Mouse (Mus musculus): Measurements from ENCODE around the gene Pnpla3. TPM values are rescaled to one million over a fixed set of nuclear protein-coding genes. Genes with fewer than 3 reads are reported as not detected.

Gene Pnpla3
- polyA plus RNA-seq, 1 experiment from 2014 or later, result 0.46 TPM

- H3K36me3 ChIP-seq, result peaks cover 34% of the 10 kb centered on the region
- H3K27me3 ChIP-seq (replicated peaks), result no peaks in the 10 kb centered on the region
- no peak overlapping the region for H3K4me2 ChIP-seq (replicated peaks)
- H3K27ac ChIP-seq, result no peak overlapping the region
- peak; percentile 51 for ATAC-seq
- peaks cover 9% of the 10 kb centered on the region; the same call in 1 of the 2 replicates for H3K4me1 ChIP-seq (replicated peaks)
- no peak overlapping the region for H3K4me3 ChIP-seq (replicated peaks)
- 47% methylated on average over 6 of the region's 6 CpGs for WGBS
- H3K9ac ChIP-seq, result no peak overlapping the region
- H3K9me3 ChIP-seq, result no peaks in the 10 kb centered on the region
Measured at GRCm38 (mm10) chr15:84212031-84212755, 44.6 kb downstream of the Pnpla3 start.

GRCm38 (mm10) chr15:84212756-84213105 is 45.1 kb downstream of the Pnpla3 start:
- Histone ChIP-seq H3K4me1 (replicated peaks) (peaks cover 9% of the 10 kb centered on the region; the same call in 1 of the 2 replicates), H3K36me3 (peaks cover 33% of the 10 kb centered on the region), H3K27ac (no peak overlapping the region), H3K4me3 (replicated peaks) (no peak overlapping the region), H3K4me2 (replicated peaks) (no peak overlapping the region), H3K9me3 (no peaks in the 10 kb centered on the region), H3K27me3 (replicated peaks) (no peaks in the 10 kb centered on the region), H3K9ac (no peak overlapping the region)
- WGBS, result 80% methylated on average over 2 of the region's 2 CpGs
- no peak for ATAC-seq

- no peaks in the 10 kb centered on the region for H3K27me3 ChIP-seq (replicated peaks)
- 89% methylated on average over 6 of the region's 6 CpGs for WGBS
Measured at GRCm38 (mm10) chr15:84213162-84213739, 45.6 kb downstream of the Pnpla3 start.

GRCm38 (mm10) chr15:84214476-84214875 is 46.8 kb downstream of the Pnpla3 start:
- no peaks in the 10 kb centered on the region for H3K9me3 ChIP-seq
- ATAC-seq, result no peak
- H3K9ac ChIP-seq, result no peak overlapping the region
- no peak overlapping the region for H3K27ac ChIP-seq
- H3K4me2 ChIP-seq (replicated peaks), result no peak overlapping the region
- peaks cover 23% of the 10 kb centered on the region; the same call in 1 of the 2 replicates for H3K36me3 ChIP-seq
- peaks cover 14% of the 10 kb centered on the region; the same call in 1 of the 2 replicates for H3K4me1 ChIP-seq (replicated peaks)
- 87% methylated on average over 7 of the region's 7 CpGs for WGBS
- H3K27me3 ChIP-seq (replicated peaks), result no peaks in the 10 kb centered on the region
- H3K4me3 ChIP-seq (replicated peaks), result no peak overlapping the region

More at GRCm38 (mm10) chr15:84213162-84213739, 45.6 kb downstream of the Pnpla3 start:
- peaks cover 9% of the 10 kb centered on the region; the same call in 1 of the 2 replicates for H3K4me1 ChIP-seq (replicated peaks)
- ATAC-seq, result no peak
- H3K27ac ChIP-seq, result no peak overlapping the region
- H3K4me2 ChIP-seq (replicated peaks), result no peak overlapping the region
- H3K36me3 ChIP-seq, result peaks cover 31% of the 10 kb centered on the region
- no peaks in the 10 kb centered on the region for H3K9me3 ChIP-seq
- H3K4me3 ChIP-seq (replicated peaks), result no peak overlapping the region
- no peak overlapping the region for H3K9ac ChIP-seq

DNA sequence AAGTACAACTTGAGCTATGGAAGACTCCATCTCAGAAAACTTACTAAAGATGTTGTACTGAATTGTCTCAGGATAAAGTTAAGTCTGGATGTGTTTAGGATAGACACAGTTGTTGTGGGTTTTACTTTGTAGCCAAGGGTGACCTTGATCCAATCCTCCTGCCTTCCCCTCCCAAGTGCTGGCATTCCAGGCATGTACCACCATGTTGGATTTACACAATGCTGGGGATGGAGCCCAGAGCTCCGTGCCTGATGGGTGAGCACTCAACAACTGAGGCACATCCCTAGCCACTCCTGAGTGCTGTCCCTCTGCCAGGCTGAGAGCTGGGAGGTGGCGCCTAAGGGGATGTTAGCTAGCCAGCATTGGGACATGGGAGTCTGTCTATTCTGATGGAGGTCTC is 47.6 kb downstream of the Pnpla3 start:
- no peak for ATAC-seq
- H3K36me3 ChIP-seq, result peaks cover 18% of the 10 kb centered on the region; the same call in 1 of the 2 replicates
- no peak overlapping the region for H3K27ac ChIP-seq
- no peaks in the 10 kb centered on the region for H3K9me3 ChIP-seq
- H3K4me3 ChIP-seq (replicated peaks), result no peak overlapping the region
- H3K9ac ChIP-seq, result no peak overlapping the region
- peaks cover 14% of the 10 kb centered on the region; the same call in 1 of the 2 replicates for H3K4me1 ChIP-seq (replicated peaks)
- no peak overlapping the region for H3K4me2 ChIP-seq (replicated peaks)
- 65% methylated on average over 2 of the region's 2 CpGs for WGBS
- H3K27me3 ChIP-seq (replicated peaks), result no peaks in the 10 kb centered on the region

DNA sequence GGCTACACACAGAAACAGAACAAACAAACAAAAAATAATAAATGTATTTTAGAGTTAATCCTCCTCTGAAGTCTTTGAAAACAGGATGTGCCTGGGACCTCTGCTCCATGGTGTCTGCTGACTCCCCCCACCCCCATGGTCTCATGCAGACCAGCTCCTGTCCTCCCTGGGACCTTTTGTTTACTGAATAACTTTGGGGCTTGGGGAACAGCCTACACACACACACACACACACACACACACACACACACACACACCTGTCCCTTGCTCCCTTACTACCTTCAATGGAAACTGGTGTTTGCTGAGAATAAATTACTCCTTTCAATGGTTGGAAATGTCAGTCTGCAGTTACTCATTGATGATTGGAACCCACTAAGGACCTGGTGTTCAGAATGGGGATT is 48.4 kb downstream of the Pnpla3 start:
- no peak for ATAC-seq

DNA sequence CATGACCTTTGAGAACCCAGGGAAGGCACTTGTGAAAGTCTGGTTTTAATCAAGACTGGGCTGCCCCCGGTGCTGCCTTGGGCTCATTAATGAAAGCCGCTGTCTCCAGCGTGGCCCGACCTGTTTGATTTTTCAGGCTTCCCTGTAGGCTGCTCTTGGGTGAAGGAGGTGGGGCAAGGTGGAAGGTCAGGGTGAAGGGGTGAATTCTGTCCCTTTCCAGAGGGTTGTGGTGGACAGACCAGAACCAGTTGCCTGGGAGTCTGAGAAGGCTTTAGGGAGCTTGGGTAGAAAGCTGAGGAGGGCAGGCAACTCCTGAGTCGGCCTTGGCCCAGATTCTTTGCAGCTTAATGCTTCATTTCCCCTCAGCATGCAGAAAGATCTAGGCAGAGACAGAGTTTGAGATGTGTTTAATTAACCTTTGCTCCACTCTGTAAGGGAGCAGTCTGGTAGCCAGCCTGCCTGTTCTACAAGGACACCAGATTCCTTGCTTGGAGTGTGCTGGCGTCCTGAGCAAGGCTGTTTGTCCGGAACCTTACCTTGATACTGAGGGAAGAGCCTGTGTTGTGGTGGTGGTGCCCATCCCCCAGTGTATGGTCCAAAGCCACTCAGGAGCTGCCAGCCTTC is 48.9 kb downstream of the Pnpla3 start:
- ATAC-seq, result 0 out of 2 replicates have a peak, but pooled peaks have one; percentile 17
- Histone ChIP-seq H3K9me3 (no peaks in the 10 kb centered on the region), H3K4me1 (replicated peaks) (peaks cover 14% of the 10 kb centered on the region; the same call in 1 of the 2 replicates), H3K36me3 (0 out of 2 replicates have a peak, but pooled peaks cover 12% of the 10 kb centered on the region), H3K27ac (peak overlapping the region; percentile 13; the same call in 1 of the 2 replicates), H3K4me3 (replicated peaks) (no peak overlapping the region), H3K27me3 (replicated peaks) (no peaks in the 10 kb centered on the region), H3K9ac (no peak overlapping the region), H3K4me2 (replicated peaks) (no peak overlapping the region)
- whole genome bisulfite sequencing, result 21% methylated on average over 7 of the region's 7 CpGs

More for the DNA sequence above, 48.4 kb downstream of the Pnpla3 start:
- Histone ChIP-seq H3K27me3 (replicated peaks) (no peaks in the 10 kb centered on the region), H3K9me3 (no peaks in the 10 kb centered on the region), H3K27ac (no peak overlapping the region), H3K36me3 (0 out of 2 replicates have a peak, but pooled peaks cover 12% of the 10 kb centered on the region), H3K4me3 (replicated peaks) (no peak overlapping the region), H3K4me2 (replicated peaks) (no peak overlapping the region), H3K9ac (no peak overlapping the region), H3K4me1 (replicated peaks) (peaks cover 14% of the 10 kb centered on the region; the same call in 1 of the 2 replicates)

DNA sequence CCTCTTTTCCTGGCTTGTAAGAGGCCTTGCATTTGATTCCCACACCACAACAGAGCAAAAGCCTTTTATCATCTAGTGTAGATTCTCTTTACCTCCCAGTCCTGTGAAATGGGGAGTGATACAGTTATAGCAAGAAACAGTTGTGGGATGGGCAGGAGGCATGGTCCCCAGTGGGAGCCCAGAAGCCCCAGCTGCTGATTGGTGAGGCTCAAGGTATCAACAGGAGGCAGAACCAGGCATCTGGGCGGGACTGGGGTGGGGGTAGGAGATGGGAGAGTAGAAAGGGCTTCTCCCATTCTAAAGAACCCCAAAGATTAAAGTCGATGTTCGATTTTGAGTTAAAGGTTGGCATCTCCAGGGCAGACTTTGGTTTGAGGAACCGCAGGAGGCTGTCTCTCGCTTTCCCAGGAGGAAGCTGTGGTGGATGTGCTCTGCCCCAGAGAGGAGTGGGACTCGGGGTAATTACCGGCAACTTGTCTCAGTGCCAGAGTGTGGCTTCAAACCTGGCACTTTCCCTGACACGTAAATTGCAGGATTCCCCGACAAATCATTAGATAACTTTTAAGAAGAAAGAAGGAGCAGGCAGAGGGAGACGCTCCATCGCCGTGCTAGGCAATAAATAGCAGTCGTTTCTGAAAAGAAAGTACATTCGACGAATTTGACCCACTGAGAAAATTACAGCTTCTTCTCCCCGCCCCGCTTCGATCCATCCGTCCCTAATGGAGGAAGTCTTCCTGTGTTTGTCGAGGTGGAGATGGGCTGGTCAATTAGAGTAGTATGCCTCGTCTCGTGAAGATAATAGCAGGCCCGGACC is 50.5 kb downstream of the Pnpla3 start:
- no peak overlapping the region for H3K4me3 ChIP-seq (replicated peaks)
- no peak; the same call in 1 of the 2 replicates for ATAC-seq
- peaks cover 14% of the 10 kb centered on the region; the same call in 1 of the 2 replicates for H3K4me1 ChIP-seq (replicated peaks)
- peak overlapping the region; percentile 12 for H3K4me2 ChIP-seq (replicated peaks)
- no peak overlapping the region for H3K9ac ChIP-seq
- 0 out of 2 replicates have a peak, but pooled peaks cover 12% of the 10 kb centered on the region for H3K36me3 ChIP-seq
- H3K27ac ChIP-seq, result peak overlapping the region; percentile 14; the same call in 1 of the 2 replicates
- 25% methylated on average over 23 of the region's 23 CpGs for WGBS
- no peaks in the 10 kb centered on the region for H3K9me3 ChIP-seq
- no peaks in the 10 kb centered on the region for H3K27me3 ChIP-seq (replicated peaks)

DNA sequence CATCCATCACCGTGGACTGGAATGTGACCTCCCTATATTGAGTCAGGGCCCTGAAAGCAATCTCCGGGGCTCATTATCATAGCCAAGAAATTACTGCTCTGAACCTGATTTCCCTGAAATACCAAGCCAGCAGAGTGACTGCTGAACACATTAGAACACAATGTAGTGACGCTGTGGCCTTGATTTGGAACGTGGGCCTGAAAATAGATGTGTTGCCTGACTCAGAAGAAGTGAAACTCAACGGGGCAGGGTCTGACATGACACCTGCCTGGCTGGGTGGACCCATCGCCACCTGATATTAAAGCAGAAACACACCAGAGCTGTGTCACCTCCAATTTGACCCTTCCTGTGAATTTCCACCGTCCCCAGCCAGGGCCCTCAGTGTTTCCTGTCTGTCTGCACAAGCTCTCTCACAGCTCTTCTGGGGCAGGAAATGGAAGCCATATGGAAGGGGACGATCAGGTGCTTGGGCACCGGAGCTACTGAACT is 51.2 kb downstream of the Pnpla3 start:
- peaks cover 14% of the 10 kb centered on the region; the same call in 1 of the 2 replicates for H3K4me1 ChIP-seq (replicated peaks)
- 20% methylated on average over 9 of the region's 9 CpGs for WGBS

DNA sequence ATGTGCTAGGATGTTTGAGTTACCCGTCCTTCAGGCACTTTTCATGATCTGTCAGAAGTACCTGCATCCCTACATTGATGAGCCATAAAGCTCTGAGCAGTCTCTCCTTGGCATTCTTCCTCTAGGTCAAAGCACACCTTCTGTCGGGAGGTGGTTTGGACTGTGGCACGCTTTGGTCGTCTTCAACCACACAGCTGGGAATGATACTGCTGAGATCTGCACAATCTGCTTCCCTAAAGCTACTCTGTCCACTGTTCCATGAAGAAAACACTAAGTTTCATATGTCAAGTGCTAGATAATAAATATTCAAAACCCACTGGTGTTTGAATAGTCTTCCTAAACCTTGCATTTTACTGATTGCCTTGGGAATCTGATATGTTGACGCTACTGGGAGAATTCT is 53.9 kb downstream of the Pnpla3 start:
- Histone ChIP-seq H3K4me1 (replicated peaks) (peaks cover 7% of the 10 kb centered on the region; the same call in 1 of the 2 replicates), H3K27me3 (replicated peaks) (no peaks in the 10 kb centered on the region), H3K36me3 (no peaks in the 10 kb centered on the region), H3K9ac (no peak overlapping the region), H3K4me2 (replicated peaks) (no peak overlapping the region), H3K9me3 (no peaks in the 10 kb centered on the region), H3K4me3 (replicated peaks) (no peak overlapping the region), H3K27ac (no peak overlapping the region)
- ATAC-seq, result no peak
- WGBS, result 79% methylated on average over 5 of the region's 5 CpGs

More for the DNA sequence above, 51.2 kb downstream of the Pnpla3 start:
- H3K9ac ChIP-seq, result no peak overlapping the region
- peak overlapping the region; percentile 12; the same call in 1 of the 2 replicates for H3K4me2 ChIP-seq (replicated peaks)
- 0 out of 2 replicates have a peak, but pooled peaks cover 12% of the 10 kb centered on the region for H3K36me3 ChIP-seq
- peak overlapping the region; percentile 14; the same call in 1 of the 2 replicates for H3K27ac ChIP-seq
- ATAC-seq, result no peak
- H3K9me3 ChIP-seq, result no peaks in the 10 kb centered on the region
- H3K4me3 ChIP-seq (replicated peaks), result no peak overlapping the region
- no peaks in the 10 kb centered on the region for H3K27me3 ChIP-seq (replicated peaks)

- H3K9ac ChIP-seq, result no peak overlapping the region
- H3K4me1 ChIP-seq (replicated peaks), result peaks cover 5% of the 10 kb centered on the region; the same call in 1 of the 2 replicates
- ATAC-seq, result no peak
- H3K36me3 ChIP-seq, result no peaks in the 10 kb centered on the region
- H3K27me3 ChIP-seq (replicated peaks), result no peaks in the 10 kb centered on the region
- no peak overlapping the region for H3K27ac ChIP-seq
- no peak overlapping the region for H3K4me2 ChIP-seq (replicated peaks)
- H3K9me3 ChIP-seq, result no peaks in the 10 kb centered on the region
- 32% methylated on average over 6 of the region's 6 CpGs for WGBS
- no peak overlapping the region for H3K4me3 ChIP-seq (replicated peaks)
Measured at GRCm38 (mm10) chr15:84223423-84223822, 55.8 kb downstream of the Pnpla3 start.
